In genomic region chr19:36057231-36057811, GRCm38 (mm10) we compare ENCODE assay signal across 9 mouse cellular contexts. TPM values are rescaled to one million over a fixed set of nuclear protein-coding genes. Genes with fewer than 3 reads are reported as not detected.
DNase-seq lines count a peak whose midpoint lies in the region; ATAC-seq and TF ChIP-seq lines count a peak whose summit lies in the region.
"Had no signal": no experiment of that assay in that cellular context is flagged by ENCODE, and none has a peak within 500 bp of the region (broad histone marks: within the 10 kb centered on the region; RNA-seq: fewer than 3 reads in every experiment).

Gene Htr7 (minus strand): TSS chr19:36057507.

- DNase-seq in gastrocnemius, adult 2 months = peak; percentile 52
- DNase-seq in gastrocnemius, adult 18-20 months (ENCODE audit: low spot score) = no peak
- peak; percentile 22 for DNase-seq in gastrocnemius, postnatal 14 days
- DNase-seq in liver, embryonic 11.5 days (ENCODE audit: low spot score) = peak; percentile 48
- DNase-seq in thymus, postnatal 4 days = peak; percentile 59

- peaks cover 38% of the 10 kb centered on the region for H3K27me3 ChIP-seq in intestine, postnatal 0 days (replicated peaks; ENCODE audit: control insufficient read depth, insufficient read depth, low read length)
- H3K27me3 ChIP-seq in liver, embryonic 11.5 days (replicated peaks; ENCODE audit: control insufficient read depth, insufficient read depth, low read length) = peaks cover 48% of the 10 kb centered on the region
- peaks cover 5% of the 10 kb centered on the region; the same call in 1 of the 2 replicates for H3K27me3 ChIP-seq in neural tube, embryonic 14.5 days (ENCODE audit: control insufficient read depth, insufficient read depth, low read length)
- H3K27me3 ChIP-seq: CH12.LX had no signal

- H3K9me3 ChIP-seq in intestine, postnatal 0 days (ENCODE audit: control insufficient read depth) = no peaks in the 10 kb centered on the region
- H3K9me3 ChIP-seq in liver, embryonic 11.5 days (ENCODE audit: control insufficient read depth, low read length) = no peaks in the 10 kb centered on the region
- H3K9me3 ChIP-seq in neural tube, embryonic 14.5 days (ENCODE audit: control insufficient read depth, low read length) = no peaks in the 10 kb centered on the region

- peak within 1 kb of the TSS; percentile 54; the same call in 1 of the 2 replicates for H3K27ac ChIP-seq in gastrocnemius, adult 2 months
- H3K27ac ChIP-seq in brown adipose tissue, adult 24 weeks (replicated peaks; ENCODE audit: low read depth, low read length) = no peak within 1 kb of the TSS
- H3K27ac ChIP-seq in intestine, postnatal 0 days (ENCODE audit: low read depth, low read length) = no peak within 1 kb of the TSS
- H3K27ac ChIP-seq in liver, embryonic 11.5 days (ENCODE audit: low read depth, low read length) = no peak within 1 kb of the TSS
- peak within 1 kb of the TSS; percentile 76 for H3K27ac ChIP-seq in neural tube, embryonic 14.5 days (ENCODE audit: low read depth, low read length)

- H3K4me2 ChIP-seq in intestine, postnatal 0 days (replicated peaks; ENCODE audit: low read depth) = peak within 1 kb of the TSS; percentile 92
- H3K4me2 ChIP-seq in liver, embryonic 11.5 days = peak within 1 kb of the TSS; percentile 79
- peak within 1 kb of the TSS; percentile 73 for H3K4me2 ChIP-seq in neural tube, embryonic 14.5 days (ENCODE audit: low read depth, low read length)

- peak; percentile 37 for TF ChIP-seq CTCF in gastrocnemius, adult 2 months (IDR thresholded peaks at IDR 0.05)
- TF ChIP-seq CTCF in intestine, postnatal 0 days (IDR thresholded peaks at IDR 0.05; ENCODE audit: low read depth) = peak; percentile 34

- 0 out of 2 replicates have a peak, but pooled peaks have one; percentile 41 for ATAC-seq in intestine, postnatal 0 days
- peak; percentile 68 for ATAC-seq in liver, embryonic 11.5 days (replicated peaks; ENCODE audit: low FRiP score)
- ATAC-seq in neural tube, embryonic 14.5 days (ENCODE audit: low read depth) = peak; percentile 95

- H3K9ac ChIP-seq in intestine, postnatal 0 days (ENCODE audit: low read depth, low read length) = 0 out of 2 replicates have a peak within 1 kb of the TSS, but pooled peaks have one; percentile 11
- H3K9ac ChIP-seq in liver, embryonic 11.5 days (ENCODE audit: low read depth, low read length) = no peak within 1 kb of the TSS
- peak within 1 kb of the TSS; percentile 72 for H3K9ac ChIP-seq in neural tube, embryonic 14.5 days (replicated peaks; ENCODE audit: low read depth, low read length)

- peak within 1 kb of the TSS; percentile 67 for H3K4me3 ChIP-seq in gastrocnemius, adult 2 months
- peak within 1 kb of the TSS; percentile 43 for H3K4me3 ChIP-seq in brown adipose tissue, adult 24 weeks (ENCODE audit: insufficient read depth, low read depth, low read length)
- peak within 1 kb of the TSS; percentile 52 for H3K4me3 ChIP-seq in intestine, postnatal 0 days (ENCODE audit: low read depth, low read length)
- peak within 1 kb of the TSS; percentile 58 for H3K4me3 ChIP-seq in liver, embryonic 11.5 days (ENCODE audit: low read depth, low read length)
- H3K4me3 ChIP-seq in neural tube, embryonic 14.5 days (ENCODE audit: low read depth, low read length) = peak within 1 kb of the TSS; percentile 60

- WGBS in intestine, postnatal 0 days = under 1% methylated on average over 85 of the region's 86 CpGs
- under 1% methylated on average over 74 of the region's 86 CpGs for WGBS in liver, embryonic 11.5 days
- 0% methylated on average over 62 of the region's 86 CpGs for WGBS in neural tube, embryonic 14.5 days

- H3K36me3 ChIP-seq in intestine, postnatal 0 days (ENCODE audit: control insufficient read depth, insufficient read depth) = no peaks in the 10 kb centered on the region
- no peaks in the 10 kb centered on the region for H3K36me3 ChIP-seq in liver, embryonic 11.5 days (ENCODE audit: control insufficient read depth, insufficient read depth, low read length)
- no peaks in the 10 kb centered on the region for H3K36me3 ChIP-seq in neural tube, embryonic 14.5 days (ENCODE audit: control insufficient read depth, insufficient read depth, low read length)

- H3K4me1 ChIP-seq in brown adipose tissue, adult 24 weeks (ENCODE audit: control insufficient read depth, insufficient read depth, insufficient read length, low read length) = no peaks in the 10 kb centered on the region
- H3K4me1 ChIP-seq in intestine, postnatal 0 days (replicated peaks; ENCODE audit: control insufficient read depth, insufficient read depth, low read length) = no peaks in the 10 kb centered on the region
- H3K4me1 ChIP-seq in liver, embryonic 11.5 days (replicated peaks; ENCODE audit: control insufficient read depth, insufficient read depth, low read length) = no peaks in the 10 kb centered on the region; the same call in 1 of the 2 replicates
- no peaks in the 10 kb centered on the region for H3K4me1 ChIP-seq in neural tube, embryonic 14.5 days (ENCODE audit: control insufficient read depth, insufficient read depth, low read length)

- intact Hi-C loops in gastrocnemius, adult 2 months (cut with DNase I) = no loop called here
- intact Hi-C loops in gastrocnemius, postnatal 14 days (cut with DNase I; ENCODE audit: low total_unique reads) = no loop called here

RNA-seq across cellular contexts. Expression of gene Htr7, which starts in this region (rescaled TPM):
- total RNA-seq in gastrocnemius, adult 2 months (2021) = under 1 TPM; 0.43 to 0.59 TPM
- total RNA-seq in gastrocnemius, adult 18-20 months (2021) = under 1 TPM; 0.46 to 0.47 TPM
- not detected in 2 replicates for polyA plus RNA-seq in brown adipose tissue, adult 24 weeks (2012; ENCODE audit: insufficient read depth, insufficient read length, missing spikeins)
- 1 to 10 TPM; 1.4 to 2.0 TPM for total RNA-seq in gastrocnemius, postnatal 14 days (2021)
- polyA plus RNA-seq in intestine, postnatal 0 days (2015; fragmentation: Nextera tagmentation; extraction: Ambion mirVana) = 0.17 TPM in 1 of 2 replicates, not detected in the other
- not detected in 2 replicates for polyA plus RNA-seq in liver, embryonic 11.5 days (2014; fragmentation: Nextera tagmentation; extraction: Ambion mirVana)
- 15.7 and 25.6 TPM in 2 replicates for polyA plus RNA-seq in neural tube, embryonic 14.5 days (2014; fragmentation: Nextera tagmentation; extraction: Ambion mirVana)
- total RNA-seq: CH12.LX had no signal

Comparison
In these comparisons a context has a peak if more than half of its experiments do, and no peak if none do; other contexts are left out.
1. RNA of gene Htr7 (polyA plus RNA-seq): 15.7 to 25.6 TPM in neural tube, embryonic 14.5 days; 0.17 TPM in intestine, postnatal 0 days, not detected in brown adipose tissue, adult 24 weeks and not detected in liver, embryonic 11.5 days; every median in the first group is over 10 times any median in the second.
2. Peak in DNase-seq, H3K4me3 ChIP-seq and H3K27ac ChIP-seq in gastrocnemius, adult 2 months; RNA of the gene not detected or under 1 TPM.
3. Peak in ATAC-seq, H3K4me3 ChIP-seq, H3K9ac ChIP-seq and H3K4me2 ChIP-seq in intestine, postnatal 0 days; RNA of the gene not detected or under 1 TPM.
4. Peak in DNase-seq, ATAC-seq, H3K4me3 ChIP-seq and H3K4me2 ChIP-seq in liver, embryonic 11.5 days; RNA of the gene not detected or under 1 TPM.
5. ATAC-seq: peak in every context shown above with its lines; median percentile 95 in neural tube, embryonic 14.5 days; 68 in liver, embryonic 11.5 days; 41 in intestine, postnatal 0 days.
6. Peak in every context shown above with its lines, with median percentiles within 50 percentile points of each other: H3K4me3 ChIP-seq and H3K4me2 ChIP-seq.